Mouse (Mus musculus) left cerebral cortex, postnatal 4 days (tissue): ENCODE data around the gene Tsr3. TPM values are rescaled to one million over a fixed set of nuclear protein-coding genes. Genes with fewer than 3 reads are reported as not detected.
A peak's percentile ranks its signal among the peaks of the same experiment; 100 is the strongest.
"Not testable (repeated sequence)": the region's sequence is repeated elsewhere in the genome, so short reads cannot be mapped to it uniquely, and the experiment has no call there.

ENCODE experiments used
- DNase-seq: peaks from one replicate; pipeline ENCODE4 v3.0.0-alpha.2; 2022
- intact Hi-C: fragments of 180-260 bp; cut with DNase I; formaldehyde crosslinking; loops from one replicate; pipeline ENCODE4 v1.15.1; 2025
- total RNA-seq, 2 experiments: library from RNA; stranded (reverse); gene quantifications; 2 replicates each; pipeline ENCODE4 v1.2.3; 2021

Gene Tsr3
- total RNA-seq: 10 to 100 TPM; 29.7 to 33.8 TPM

DNA sequence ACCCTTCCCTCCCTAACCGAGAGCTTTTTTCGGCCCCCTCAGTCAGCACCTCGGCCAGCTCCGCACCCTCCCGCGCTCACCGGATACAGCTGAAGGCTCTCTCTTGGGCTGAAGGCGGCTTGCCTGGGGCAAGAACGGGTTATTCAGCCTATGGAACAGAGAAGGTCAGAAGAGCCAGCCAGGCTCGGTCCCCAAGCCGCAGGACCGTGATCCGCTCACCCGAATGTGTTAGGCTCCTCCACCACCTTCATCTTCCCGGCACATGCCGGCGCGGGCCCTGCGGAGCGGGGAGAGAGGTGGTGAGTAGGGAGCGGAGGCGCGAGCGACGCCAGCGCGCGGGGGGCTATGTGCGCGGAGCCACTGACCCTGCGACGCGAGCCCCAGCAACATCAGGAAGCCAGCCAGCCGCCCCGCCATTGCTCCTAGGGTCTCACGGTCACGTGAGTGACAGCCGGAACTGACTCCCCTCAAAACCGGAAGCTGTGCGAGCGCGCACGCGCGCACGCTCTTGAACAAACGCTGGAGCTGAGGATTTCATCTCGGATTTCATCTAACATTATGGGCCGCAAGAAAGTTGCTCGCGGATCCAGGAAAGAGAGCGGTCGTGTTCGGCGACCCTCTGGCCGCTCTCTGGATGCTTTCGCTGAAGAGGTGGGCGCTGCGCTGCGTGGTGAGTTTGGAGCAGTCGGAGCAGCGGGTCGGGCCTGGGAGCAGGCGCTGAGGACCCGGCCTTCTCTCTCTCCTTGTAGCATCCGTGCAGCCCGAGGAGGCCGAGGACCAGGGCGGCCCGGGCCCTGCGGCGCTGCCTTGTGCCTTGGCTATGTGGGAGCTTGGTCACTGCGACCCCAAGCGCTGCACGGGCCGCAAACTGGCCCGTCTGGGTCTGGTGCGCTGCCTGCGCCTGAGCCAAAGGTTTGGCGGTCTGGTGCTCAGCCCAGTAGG lies at the start of gene Tsr3, which contains the start of gene Gnptg:
Gene Tsr3 (plus strand): TSS at position 476 of the 942 bp plus-strand sequence.
Gene Gnptg (minus strand): TSS at position 430 of the 942 bp plus-strand sequence.
- intact Hi-C loops: no loop called here

GRCm38 (mm10) chr17:25202401-25202800 lies 37.6 kb upstream of the Tsr3 start:
- intact Hi-C loops: no loop called here
- no peak for DNase-seq

More for the DNA sequence above, at the start of gene Tsr3, which contains the start of gene Gnptg:
- peak; percentile 88 for DNase-seq

- DNase-seq: no peak
- intact Hi-C loops: no loop called here
Measured at GRCm38 (mm10) chr17:25210006-25210405, 30.0 kb upstream of the Tsr3 start.

DNA sequence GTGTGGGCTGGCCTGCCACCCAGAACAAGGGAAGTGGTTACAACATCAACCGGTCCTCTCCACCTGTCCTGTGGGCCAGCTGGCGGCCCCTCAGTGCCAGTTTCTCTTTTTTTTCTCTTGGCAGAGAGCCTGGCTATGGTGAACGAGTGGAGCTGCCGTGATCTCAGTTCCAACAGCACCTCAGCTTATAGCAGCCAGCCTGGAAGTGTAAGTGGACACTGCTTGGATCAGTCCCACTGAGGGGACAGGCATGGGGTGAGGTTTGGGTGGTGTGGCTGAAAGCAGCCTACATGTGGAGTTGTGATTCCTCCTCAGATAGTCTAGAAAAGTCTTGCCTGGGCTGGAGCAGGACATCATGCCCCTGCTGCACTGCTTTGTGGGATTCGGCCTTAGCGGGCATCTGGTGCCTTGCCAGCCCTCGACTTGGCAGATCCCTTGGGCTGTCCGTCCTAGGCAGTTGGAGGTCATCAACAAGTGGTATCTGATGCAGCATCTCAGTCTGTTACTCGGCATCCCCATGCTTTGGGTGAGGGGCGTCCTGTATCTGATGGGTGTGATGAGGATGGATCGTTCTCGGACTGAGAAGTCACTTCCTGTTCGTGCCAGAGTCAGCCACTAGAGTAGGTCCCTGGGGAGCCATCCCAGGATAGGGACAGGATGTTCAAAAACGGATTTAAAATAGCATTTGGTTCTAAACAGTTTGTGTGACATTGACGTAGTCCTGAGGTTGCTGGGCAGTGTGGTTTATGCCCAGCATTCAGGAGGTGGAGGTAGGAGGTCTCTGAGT lies 29.1 kb upstream of the Tsr3 start:
- no peak for DNase-seq
- intact Hi-C loops: no loop called here

DNA sequence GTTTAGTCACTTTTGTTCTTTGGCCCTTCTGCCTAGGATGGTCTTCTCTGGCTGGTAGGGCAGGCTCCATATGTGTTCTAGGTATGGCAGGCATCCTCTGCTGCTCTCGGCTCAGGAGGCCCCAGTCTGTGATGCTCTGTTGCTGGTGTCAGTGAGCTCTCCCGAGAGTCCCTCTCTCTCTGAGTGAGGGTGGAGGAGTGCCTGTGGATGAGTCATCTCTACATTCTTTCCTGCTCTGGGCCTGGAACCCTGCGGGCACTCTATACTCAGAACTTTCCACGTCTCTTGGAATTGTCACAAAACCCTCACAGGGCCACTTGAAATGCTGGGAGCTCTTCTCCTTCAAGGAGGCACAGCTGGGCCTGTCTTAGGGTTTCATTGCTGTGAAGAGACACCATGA lies 28.3 kb upstream of the Tsr3 start:
- intact Hi-C loops: no loop called here

GRCm38 (mm10) chr17:25215431-25215830 lies 24.5 kb upstream of the Tsr3 start:
- DNase-seq: no peak
- intact Hi-C loops: no loop called here

More for the DNA sequence above, 28.3 kb upstream of the Tsr3 start:
- DNase-seq: no peak

DNA sequence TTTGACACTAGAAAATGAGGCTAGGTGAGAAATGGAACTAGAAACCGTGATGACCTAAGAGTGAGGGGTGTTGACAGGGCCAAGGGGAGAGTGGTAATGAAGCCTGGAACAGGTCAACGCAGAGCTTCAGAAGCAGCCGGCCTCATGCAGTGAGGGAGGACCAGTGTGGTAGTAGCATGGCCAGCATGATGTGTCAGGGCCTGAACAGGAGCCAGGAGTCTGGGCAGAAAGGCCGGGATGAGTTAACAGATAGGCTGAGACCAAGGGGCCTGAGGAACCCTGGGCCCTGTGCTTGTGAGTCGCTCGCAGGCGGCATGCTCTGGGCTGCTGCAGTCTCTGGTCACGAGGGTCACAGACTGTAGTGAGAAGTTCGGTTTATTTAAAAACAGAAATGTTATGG lies 21.0 kb upstream of the Tsr3 start:
- no peak for DNase-seq
- intact Hi-C loops: no loop called here

DNA sequence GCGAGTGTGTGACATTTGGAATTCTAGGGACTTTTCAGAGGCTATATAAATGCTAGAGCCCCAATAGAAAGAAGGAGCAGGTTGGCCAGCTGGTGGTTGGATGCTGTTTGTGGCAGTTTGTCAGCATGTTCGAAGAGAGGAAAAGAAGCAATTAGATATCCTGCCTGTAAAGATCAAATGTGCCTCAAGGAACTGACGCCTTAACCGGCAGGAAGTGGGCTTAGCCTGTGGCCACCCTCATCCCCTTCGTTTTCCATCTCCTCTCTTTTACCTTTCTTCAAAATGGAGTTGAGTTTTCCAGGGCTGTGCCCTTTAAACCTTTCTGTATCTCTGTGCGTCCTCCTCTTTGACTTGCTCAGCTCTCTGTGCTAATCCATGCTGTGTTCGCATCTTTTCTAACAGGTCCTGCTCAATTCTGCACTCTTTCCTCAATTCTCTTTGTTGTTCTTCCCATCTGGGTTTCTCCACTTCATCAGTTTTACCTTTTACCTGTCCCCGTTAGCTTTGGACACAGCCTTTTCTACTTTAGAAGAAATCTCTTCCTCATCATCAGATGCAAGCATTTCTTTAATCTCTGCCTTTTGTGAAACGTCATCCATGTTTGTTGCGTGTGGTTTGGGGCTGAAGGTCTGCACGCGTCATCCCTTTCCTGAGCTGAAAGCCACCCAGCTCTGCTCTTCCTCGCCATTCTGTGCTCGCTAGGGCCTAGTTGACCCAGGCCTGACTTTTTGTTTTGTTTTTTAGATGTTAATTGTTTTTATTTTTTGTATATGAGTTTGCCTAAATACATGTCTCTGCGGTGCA lies 20.3 kb upstream of the Tsr3 start:
- intact Hi-C loops: no loop called here
- DNase-seq: no peak

- no peak for DNase-seq
- intact Hi-C loops: no loop called here
Measured at GRCm38 (mm10) chr17:25220746-25221145, 19.2 kb upstream of the Tsr3 start.

- intact Hi-C loops: no loop called here
- DNase-seq: peak; percentile 60
Measured at GRCm38 (mm10) chr17:25221821-25222503, 18.0 kb upstream of the Tsr3 start.

- DNase-seq, intact Hi-C loops: not testable (repeated sequence)
Measured at GRCm38 (mm10) chr17:25222504-25222940, 17.4 kb upstream of the Tsr3 start.

- intact Hi-C loops: no loop called here
- DNase-seq: no peak
Measured at GRCm38 (mm10) chr17:25222951-25223601, 16.9 kb upstream of the Tsr3 start.

DNA sequence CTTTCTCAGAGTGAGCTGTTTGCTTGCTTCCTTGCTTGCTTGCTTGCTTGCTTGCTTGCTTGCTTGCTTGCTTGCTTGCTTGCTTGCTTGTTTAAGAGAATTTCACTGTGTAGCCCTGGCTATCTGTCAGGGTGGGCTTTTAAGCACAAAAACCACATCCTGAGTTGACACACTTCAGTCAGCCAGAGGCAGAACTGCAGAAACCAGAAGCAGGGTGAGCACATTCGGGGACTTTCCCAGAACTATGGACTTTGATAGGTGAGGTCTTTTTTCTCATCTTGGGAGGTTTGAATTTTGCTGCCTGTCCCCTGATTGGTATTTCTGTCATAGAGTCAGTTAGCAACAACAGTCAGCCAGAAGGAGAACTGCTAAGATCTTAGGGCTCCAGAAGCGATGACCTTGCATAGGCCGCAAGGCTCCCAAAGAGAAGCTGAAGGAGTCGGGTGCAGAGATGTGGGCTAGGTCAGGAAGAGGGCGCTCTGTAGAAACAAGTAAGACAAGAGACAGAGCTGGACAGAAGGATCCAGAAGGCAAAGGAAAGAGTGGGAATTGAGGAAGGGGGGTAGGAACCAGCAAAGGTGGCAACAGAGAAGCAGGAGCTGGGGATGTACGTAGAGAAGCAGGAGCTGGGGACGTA lies 15.3 kb upstream of the Tsr3 start:
- DNase-seq: no peak
- intact Hi-C loops: no loop called here

- intact Hi-C loops: no loop called here
- no peak for DNase-seq
Measured at GRCm38 (mm10) chr17:25225659-25226058, 14.3 kb upstream of the Tsr3 start.

DNA sequence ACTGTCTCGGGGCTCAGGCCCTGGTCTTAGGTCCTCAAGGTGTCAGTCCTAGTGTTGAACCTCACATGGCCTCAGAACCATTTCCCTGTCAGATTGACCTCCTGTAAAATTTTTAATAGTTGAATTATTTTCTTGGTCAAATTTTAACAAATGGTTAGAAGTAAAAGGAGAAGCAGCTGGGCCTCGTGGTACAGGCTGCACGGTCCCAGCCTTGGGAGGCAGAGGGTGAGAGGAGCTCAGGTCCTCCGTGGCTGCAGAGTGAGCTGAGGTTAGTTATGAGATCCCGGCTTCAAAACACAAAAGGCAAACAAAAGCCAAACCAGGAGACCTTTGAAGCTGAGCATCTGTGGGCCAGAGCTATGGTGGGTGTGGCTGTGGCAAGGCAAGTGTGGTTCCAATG lies 12.0 kb upstream of the Tsr3 start:
- intact Hi-C loops: no loop called here

DNA sequence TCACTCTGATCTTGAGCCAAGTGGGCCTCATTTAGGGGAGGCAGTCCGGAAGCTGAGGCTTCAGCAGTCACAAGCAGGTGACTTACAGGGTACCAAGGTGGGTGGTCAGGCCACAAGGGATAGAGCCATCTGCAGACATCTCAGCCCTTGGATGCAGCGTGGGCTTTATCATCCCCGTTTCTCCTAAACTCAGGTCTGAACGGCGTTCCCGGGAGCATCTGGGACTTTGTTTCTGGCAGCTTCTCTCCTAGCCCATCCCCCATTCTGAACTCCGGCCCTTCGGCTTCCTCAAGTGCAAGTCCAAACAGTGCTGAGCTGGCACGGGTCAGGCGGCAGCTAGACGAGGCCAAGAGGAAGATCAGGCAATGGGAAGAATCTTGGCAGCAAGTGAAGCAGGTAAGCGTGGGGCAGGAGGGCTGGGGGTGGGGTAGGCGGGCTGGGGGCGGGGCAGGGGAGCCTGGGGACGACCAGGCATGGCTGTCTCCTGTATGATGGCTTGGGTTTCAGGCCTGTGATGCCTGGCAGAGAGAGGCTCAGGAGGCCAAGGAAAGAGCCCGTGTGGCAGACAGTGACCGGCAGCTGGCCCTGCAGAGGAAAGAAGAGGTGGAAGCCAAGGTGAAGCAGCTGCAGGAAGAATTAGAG lies 9.8 kb upstream of the Tsr3 start:
- DNase-seq, intact Hi-C loops: not testable (repeated sequence)

More for the DNA sequence above, 12.0 kb upstream of the Tsr3 start:
- no peak for DNase-seq

GRCm38 (mm10) chr17:25230700-25231099 lies 9.3 kb upstream of the Tsr3 start:
- intact Hi-C loops: no loop called here
- no peak for DNase-seq

- DNase-seq, intact Hi-C loops: not testable (repeated sequence)
Measured at GRCm38 (mm10) chr17:25231621-25232020, 8.3 kb upstream of the Tsr3 start.
